Mouse (Mus musculus) myocyte (in vitro differentiated cells): Measurements from ENCODE around the gene Ccdc126.

Experiments used
- CEBPB ChIP-seq: IDR thresholded peaks from 2 replicates; pipeline ENCODE4 v1.6.1; 2011; ENCODE audit warnings: mild to moderate bottlenecking, moderate library complexity; ENCODE audit not compliant: poor library complexity, insufficient read depth, severe bottlenecking
- E2F4 ChIP-seq: IDR thresholded peaks from one replicate; pipeline ENCODE4 v1.6.1; 2011; ENCODE audit warnings: mild to moderate bottlenecking, control low read depth, moderate library complexity; ENCODE audit not compliant: insufficient read depth
- MAX ChIP-seq: IDR thresholded peaks from one replicate; pipeline ENCODE4 v1.6.1; 2011; ENCODE audit warnings: low read depth, mild to moderate bottlenecking, control low read depth
- MYOD1 ChIP-seq, 3 experiments: IDR thresholded peaks; one replicate each; pipeline ENCODE4 v1.6.1; 2011; ENCODE audit warnings: control low read depth in 2 of 3, low read depth in 2 of 3, mild to moderate bottlenecking in 2 of 3, moderate library complexity in 1 of 3; ENCODE audit not compliant: insufficient read length in 2 of 3, control insufficient read depth in 1 of 3
- POLR2A ChIP-seq: IDR thresholded peaks from one replicate; pipeline ENCODE4 v1.6.1; 2011; ENCODE audit warnings: low read depth, mild to moderate bottlenecking, control low read depth, moderate library complexity; ENCODE audit not compliant: insufficient read length
- SRF ChIP-seq: IDR thresholded peaks from one replicate; pipeline ENCODE4 v1.6.1; 2011; ENCODE audit warnings: low read depth; ENCODE audit not compliant: control insufficient read depth, insufficient read length
- TCF12 ChIP-seq: IDR thresholded peaks from one replicate; pipeline ENCODE4 v1.6.1; 2011; ENCODE audit warnings: mild to moderate bottlenecking, control low read depth; ENCODE audit not compliant: poor library complexity, insufficient read depth, severe bottlenecking
- TCF3 ChIP-seq: IDR thresholded peaks from one replicate; pipeline ENCODE4 v1.6.1; 2011; ENCODE audit warnings: low read depth, control low read depth; ENCODE audit not compliant: insufficient read length

DNA sequence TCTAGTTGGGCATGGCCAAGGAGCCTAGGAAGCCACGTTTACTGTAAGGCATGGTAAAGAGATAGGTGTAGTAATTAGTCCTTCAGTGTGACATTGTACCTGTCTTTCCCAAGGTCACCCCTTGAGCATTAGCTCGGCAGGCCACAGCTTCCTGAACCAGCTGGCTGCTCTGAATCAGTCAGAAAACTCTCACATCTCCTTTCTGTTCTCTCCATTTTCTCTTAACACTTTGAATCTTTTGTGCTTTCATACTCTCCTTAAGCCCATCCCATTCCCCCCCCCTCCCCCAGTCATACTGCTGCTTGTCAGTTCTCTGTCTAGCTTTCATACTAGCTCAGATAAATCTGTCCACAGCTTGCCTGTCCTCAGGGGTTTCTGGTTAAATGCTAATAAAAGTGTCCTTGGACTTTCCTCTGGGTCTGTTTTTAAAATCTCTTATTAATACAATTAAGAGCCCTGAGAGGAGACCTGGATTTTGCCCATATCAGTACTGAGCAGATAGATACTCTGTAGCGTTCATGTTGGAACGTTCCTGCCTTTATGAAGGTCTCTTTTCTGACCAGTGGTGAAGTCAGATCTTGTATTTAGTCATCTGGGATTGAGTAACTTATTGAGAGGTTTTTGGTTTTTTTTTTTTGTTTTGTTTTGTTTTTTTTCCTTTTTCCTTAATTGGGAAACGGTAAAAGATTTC lies 12.4 kb downstream of the Ccdc126 start:
- no peak for TF ChIP-seq POLR2A
- no peak for TF ChIP-seq CEBPB
- TF ChIP-seq MYOD1 (IDR thresholded peaks at IDR 0.05; ENCODE audit: control insufficient read depth in 1 of 3, insufficient read length in 2 of 3, low read depth in 2 of 3), result no peak
- no peak for TF ChIP-seq MAX
- no peak for TF ChIP-seq E2F4
- no peak for TF ChIP-seq TCF12
- no peak for TF ChIP-seq TCF3
- no peak for TF ChIP-seq SRF
